Mouse (Mus musculus) kidney, postnatal 0 days (tissue): ENCODE measurements around the gene Nxpe3. TPM values are rescaled to one million over a fixed set of nuclear protein-coding genes. Genes with fewer than 3 reads are reported as not detected.

Experiments used
- ATAC-seq: fragments of 200-750 bp; cut with Nextera tagmentation; replicated peaks from 2 replicates; pipeline ENCODE4 v1.8.0; 2017; ENCODE audit warnings: low read depth, moderate number of reproducible peaks, moderate TSS enrichment, moderate library complexity; ENCODE audit not compliant: low FRiP score
- DNase-seq: peaks from one replicate; pipeline ENCODE4 v3.0.0-alpha.2; 2016; ENCODE audit warnings: low spot score
- H3K27ac ChIP-seq: fragments of 300-500 bp; sonication (generic); 2 replicates; pipeline ENCODE4 v1.5.1; 2014; ENCODE audit warnings: mild to moderate bottlenecking
- H3K27me3 ChIP-seq: fragments of 300-500 bp; sonication (generic); 2 replicates; pipeline ENCODE4 v1.6.1; 2014; ENCODE audit warnings: low read length, mixed read lengths; ENCODE audit not compliant: insufficient read depth
- H3K36me3 ChIP-seq: fragments of 300-500 bp; sonication (generic); 2 replicates; pipeline ENCODE4 v1.6.1; 2014; ENCODE audit warnings: low read length, mixed read lengths; ENCODE audit not compliant: insufficient read depth
- H3K4me1 ChIP-seq: fragments of 300-500 bp; sonication (generic); replicated peaks from 2 replicates; pipeline ENCODE4 v1.6.1; 2014; ENCODE audit warnings: antibody characterized with exemption, low read length, mixed read lengths; ENCODE audit not compliant: insufficient read depth
- H3K4me2 ChIP-seq: fragments of 300-500 bp; sonication (generic); 2 replicates; pipeline ENCODE4 v1.6.1; 2014; ENCODE audit warnings: mild to moderate bottlenecking, low read length, moderate library complexity, mixed read lengths
- H3K4me3 ChIP-seq: fragments of 300-500 bp; sonication (generic); replicated peaks from 2 replicates; pipeline ENCODE4 v1.5.1; 2014; ENCODE audit warnings: low read depth, low read length
- H3K9ac ChIP-seq: fragments of 300-500 bp; sonication (generic); 2 replicates; pipeline ENCODE4 v1.6.1; 2014; ENCODE audit warnings: low read depth, low read length
- H3K9me3 ChIP-seq: fragments of 300-500 bp; sonication (generic); replicated peaks from 2 replicates; pipeline ENCODE4 v1.6.1; 2016; ENCODE audit warnings: low read length, inconsistent platforms, mixed read lengths
- CTCF ChIP-seq: IDR thresholded peaks from 2 replicates; pipeline ENCODE4 v1.5.1; 2016; ENCODE audit warnings: antibody characterized with exemption, low read depth, mild to moderate bottlenecking, moderate library complexity
- WGBS: fragments of 180-500 bp; shearing (Covaris S2); extraction: QIAGEN DNeasy Blood & Tissue Kit; methylation state at CpG from one replicate; pipeline ENCODE4 v1.1.7; 2014; 5-methylcytosine and 5-hydroxymethylcytosine counted together
- polyA plus RNA-seq: library from polyadenylated mRNA; unstranded; fragments of >200 nt; fragmentation: Nextera tagmentation; extraction: Ambion mirVana; gene quantifications from 2 replicates; pipeline ENCODE4 v1.2.1, GENCODE M21; 2015

Nxpe3 gene
- polyA plus RNA-seq, 1 experiment from 2014 or later, result 2.2 TPM

- Histone ChIP-seq H3K27ac (no peak overlapping the region), H3K36me3 (no peaks in the 10 kb centered on the region), H3K27me3 (no peaks in the 10 kb centered on the region), H3K4me3 (no peak overlapping the region), H3K4me1 (no peaks in the 10 kb centered on the region), H3K9me3 (no peaks in the 10 kb centered on the region), H3K9ac (no peak overlapping the region), H3K4me2 (no peak overlapping the region)
- no peak for ATAC-seq
- DNase-seq, result no peak
- TF ChIP-seq CTCF, result no peak
Observed at GRCm38 (mm10) chr16:55835798-55836197, 59.3 kb downstream of the Nxpe3 start.

- no peak for TF ChIP-seq CTCF
- WGBS, result 89% methylated on average over 8 of the region's 8 CpGs
- Histone ChIP-seq H3K9ac (no peak overlapping the region), H3K4me1 (no peaks in the 10 kb centered on the region), H3K27me3 (no peaks in the 10 kb centered on the region), H3K4me3 (no peak overlapping the region), H3K9me3 (no peaks in the 10 kb centered on the region), H3K4me2 (no peak overlapping the region), H3K27ac (no peak overlapping the region), H3K36me3 (no peaks in the 10 kb centered on the region)
- ATAC-seq (no peak), DNase-seq (no peak)
Observed at GRCm38 (mm10) chr16:55832617-55833016, 62.5 kb downstream of the Nxpe3 start.

- WGBS, result 92% methylated on average over 6 of the region's 6 CpGs
- Histone ChIP-seq H3K4me3 (no peak overlapping the region), H3K9me3 (no peaks in the 10 kb centered on the region), H3K4me1 (no peaks in the 10 kb centered on the region), H3K27me3 (no peaks in the 10 kb centered on the region), H3K27ac (no peak overlapping the region), H3K9ac (no peak overlapping the region), H3K4me2 (no peak overlapping the region), H3K36me3 (no peaks in the 10 kb centered on the region)
- ATAC-seq (no peak), DNase-seq (no peak)
- TF ChIP-seq CTCF, result no peak
Observed at GRCm38 (mm10) chr16:55832040-55832439, 63.0 kb downstream of the Nxpe3 start.

GRCm38 (mm10) chr16:55831451-55831850 is 63.6 kb downstream of the Nxpe3 start:
- H3K4me2 ChIP-seq, result no peak overlapping the region
- H3K36me3 ChIP-seq, result no peaks in the 10 kb centered on the region
- no peaks in the 10 kb centered on the region for H3K27me3 ChIP-seq
- H3K9me3 ChIP-seq, result no peaks in the 10 kb centered on the region
- ATAC-seq (no peak), DNase-seq (no peak)
- no peak overlapping the region for H3K4me3 ChIP-seq
- H3K27ac ChIP-seq, result no peak overlapping the region
- TF ChIP-seq CTCF, result no peak
- H3K9ac ChIP-seq, result no peak overlapping the region
- no peaks in the 10 kb centered on the region for H3K4me1 ChIP-seq
- WGBS, result 85% methylated on average over 1 of the region's 1 CpGs

GRCm38 (mm10) chr16:55823398-55824155 is 71.5 kb downstream of the Nxpe3 start:
- Histone ChIP-seq H3K36me3 (no peaks in the 10 kb centered on the region), H3K4me1 (peaks cover 5% of the 10 kb centered on the region; the same call in 1 of the 2 replicates), H3K9ac (no peak overlapping the region), H3K27ac (no peak overlapping the region), H3K27me3 (no peaks in the 10 kb centered on the region), H3K4me2 (no peak overlapping the region), H3K4me3 (no peak overlapping the region), H3K9me3 (no peaks in the 10 kb centered on the region)
- DNase-seq (no peak), ATAC-seq (no peak)
- peak; percentile 49 for TF ChIP-seq CTCF
- WGBS, result 66% methylated on average over 11 of the region's 11 CpGs

GRCm38 (mm10) chr16:55822741-55823397 is 72.2 kb downstream of the Nxpe3 start:
- WGBS, result 48% methylated on average over 18 of the region's 18 CpGs
- H3K27ac ChIP-seq, result no peak overlapping the region
- H3K4me2 ChIP-seq, result peak overlapping the region; percentile 78
- peaks cover 4% of the 10 kb centered on the region; the same call in 1 of the 2 replicates for H3K36me3 ChIP-seq
- H3K4me1 ChIP-seq, result peaks cover 5% of the 10 kb centered on the region; the same call in 1 of the 2 replicates
- no peak for ATAC-seq
- no peak for TF ChIP-seq CTCF
- H3K4me3 ChIP-seq, result peak overlapping the region; percentile 86
- no peaks in the 10 kb centered on the region for H3K9me3 ChIP-seq
- DNase-seq, result no peak
- no peak overlapping the region for H3K9ac ChIP-seq
- H3K27me3 ChIP-seq, result no peaks in the 10 kb centered on the region
